Mouse (Mus musculus): Measurements from ENCODE around the gene Mapkapk3. TPM values are rescaled to one million over a fixed set of nuclear protein-coding genes. Genes with fewer than 3 reads are reported as not detected.

Mapkapk3 gene
- total and polyA plus RNA-seq, 3 experiments: 26.1 to 36.0 (median 29.0) TPM

- WGBS: 69% methylated on average over 7 of the region's 7 CpGs
- H3K4me1 ChIP-seq (ENCODE audit: control insufficient read depth, insufficient read depth, low read length): peaks cover 24% of the 10 kb centered on the region
- TF ChIP-seq EP300 (IDR thresholded peaks at IDR 0.05; ENCODE audit: insufficient read depth, low read depth, low read length) (no peak), POLR2A (IDR thresholded peaks at IDR 0.05; ENCODE audit: insufficient read depth, low read depth, low read length) (no peak), CTCF (IDR thresholded peaks at IDR 0.05) (no peak)
- intact Hi-C loops (cut with DNase I): no loop called here
- no peak overlapping the region for H3K27ac ChIP-seq
- H3K79me2 ChIP-seq (replicated peaks; ENCODE audit: control insufficient read depth, insufficient read depth, low read length): peaks cover 2% of the 10 kb centered on the region; the same call in 1 of the 2 replicates
- no peak overlapping the region for H3K4me3 ChIP-seq
- no peak for DNase-seq
- no peak overlapping the region for H3K9ac ChIP-seq (ENCODE audit: low read depth, low read length)
- H3K27me3 ChIP-seq (ENCODE audit: control insufficient read depth, insufficient read depth, low read length): no peaks in the 10 kb centered on the region
- no peaks in the 10 kb centered on the region for H3K36me3 ChIP-seq (ENCODE audit: control insufficient read depth, insufficient read depth, low read length)
These were observed 12.1 kb downstream of the Mapkapk3 start for GRCm38 (mm10) chr9:107277603-107278002.

DNA sequence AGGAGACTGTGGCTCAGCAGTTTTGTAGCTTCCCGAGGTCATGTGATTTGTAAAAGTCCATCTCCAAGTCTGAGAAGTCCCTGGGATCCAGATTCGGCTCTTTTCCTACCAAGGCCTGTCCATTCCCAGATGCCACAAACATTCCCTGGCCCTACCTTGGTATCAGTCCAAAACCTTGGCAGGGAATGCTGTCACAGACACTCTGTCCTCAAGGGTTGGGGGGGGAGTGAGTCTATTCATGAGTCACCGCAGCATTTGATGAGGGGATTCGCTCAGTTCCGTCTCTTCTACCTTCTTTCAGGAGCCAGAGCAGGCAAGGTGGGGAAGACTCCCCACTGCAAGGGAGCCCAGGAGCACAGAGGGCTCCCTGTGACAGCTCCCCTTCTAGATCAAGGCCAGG, 14.0 kb downstream of the Mapkapk3 start:
- no peak for TF ChIP-seq POLR2A (IDR thresholded peaks at IDR 0.05; ENCODE audit: insufficient read depth, low read depth, low read length)
- TF ChIP-seq EP300 (IDR thresholded peaks at IDR 0.05; ENCODE audit: insufficient read depth, low read depth, low read length): no peak
- no peak for TF ChIP-seq CTCF (IDR thresholded peaks at IDR 0.05)
- peaks cover 25% of the 10 kb centered on the region for H3K4me1 ChIP-seq (ENCODE audit: control insufficient read depth, insufficient read depth, low read length)
- no peak overlapping the region for H3K9ac ChIP-seq (ENCODE audit: low read depth, low read length)
- no peak overlapping the region for H3K4me3 ChIP-seq
- H3K27ac ChIP-seq: no peak overlapping the region
- 54% methylated on average over 5 of the region's 5 CpGs for WGBS
- H3K27me3 ChIP-seq (ENCODE audit: control insufficient read depth, insufficient read depth, low read length): no peaks in the 10 kb centered on the region
- H3K79me2 ChIP-seq (replicated peaks; ENCODE audit: control insufficient read depth, insufficient read depth, low read length): no peaks in the 10 kb centered on the region
- no peaks in the 10 kb centered on the region for H3K36me3 ChIP-seq (ENCODE audit: control insufficient read depth, insufficient read depth, low read length)
- no peak for DNase-seq
- intact Hi-C loops (cut with DNase I): no loop called here

DNA sequence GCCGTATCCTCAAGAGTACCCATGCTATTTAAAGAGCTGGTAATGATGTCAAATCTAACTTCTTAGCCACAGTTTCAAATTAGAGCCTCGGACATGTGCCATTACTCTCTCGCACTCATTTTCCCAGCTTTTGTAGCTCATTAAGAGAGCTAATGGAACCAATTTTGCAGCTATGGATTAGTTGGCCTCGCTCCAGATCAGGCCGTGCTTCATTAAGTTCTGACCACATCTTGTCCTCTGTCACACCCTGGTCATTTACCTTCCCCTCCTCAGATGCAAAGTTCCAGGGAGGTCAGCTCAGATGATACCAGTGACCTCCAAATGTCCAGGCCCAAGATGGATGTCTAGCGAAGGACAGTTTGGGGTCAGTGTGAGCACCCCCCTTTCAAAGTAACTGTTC, 14.9 kb downstream of the Mapkapk3 start:
- no peak overlapping the region for H3K4me3 ChIP-seq
- intact Hi-C loops (cut with DNase I): no loop called here
- H3K27me3 ChIP-seq (ENCODE audit: control insufficient read depth, insufficient read depth, low read length): no peaks in the 10 kb centered on the region
- DNase-seq: no peak
- no peaks in the 10 kb centered on the region for H3K79me2 ChIP-seq (replicated peaks; ENCODE audit: control insufficient read depth, insufficient read depth, low read length)
- H3K4me1 ChIP-seq (ENCODE audit: control insufficient read depth, insufficient read depth, low read length): peaks cover 21% of the 10 kb centered on the region
- H3K27ac ChIP-seq: no peak overlapping the region
- H3K36me3 ChIP-seq (ENCODE audit: control insufficient read depth, insufficient read depth, low read length): no peaks in the 10 kb centered on the region
- WGBS: 75% methylated on average over 6 of the region's 6 CpGs
- TF ChIP-seq EP300 (IDR thresholded peaks at IDR 0.05; ENCODE audit: insufficient read depth, low read depth, low read length) (no peak), CTCF (IDR thresholded peaks at IDR 0.05) (no peak), POLR2A (IDR thresholded peaks at IDR 0.05; ENCODE audit: insufficient read depth, low read depth, low read length) (no peak)
- H3K9ac ChIP-seq (ENCODE audit: low read depth, low read length): no peak overlapping the region

- Histone ChIP-seq H3K4me3 (no peak overlapping the region), H3K4me1 (ENCODE audit: control insufficient read depth, insufficient read depth, low read length) (peaks cover 10% of the 10 kb centered on the region), H3K9ac (ENCODE audit: low read depth, low read length) (no peak overlapping the region), H3K27ac (no peak overlapping the region), H3K79me2 (replicated peaks; ENCODE audit: control insufficient read depth, insufficient read depth, low read length) (no peaks in the 10 kb centered on the region), H3K27me3 (ENCODE audit: control insufficient read depth, insufficient read depth, low read length) (no peaks in the 10 kb centered on the region), H3K36me3 (ENCODE audit: control insufficient read depth, insufficient read depth, low read length) (no peaks in the 10 kb centered on the region)
- intact Hi-C loops (cut with DNase I): no loop called here
- TF ChIP-seq POLR2A (IDR thresholded peaks at IDR 0.05; ENCODE audit: insufficient read depth, low read depth, low read length): no peak
- TF ChIP-seq CTCF (IDR thresholded peaks at IDR 0.05): no peak
- no peak for TF ChIP-seq EP300 (IDR thresholded peaks at IDR 0.05; ENCODE audit: insufficient read depth, low read depth, low read length)
- no peak for DNase-seq
- 46% methylated on average over 10 of the region's 10 CpGs for WGBS
These were observed 16.5 kb downstream of the Mapkapk3 start for GRCm38 (mm10) chr9:107273184-107273583.

DNA sequence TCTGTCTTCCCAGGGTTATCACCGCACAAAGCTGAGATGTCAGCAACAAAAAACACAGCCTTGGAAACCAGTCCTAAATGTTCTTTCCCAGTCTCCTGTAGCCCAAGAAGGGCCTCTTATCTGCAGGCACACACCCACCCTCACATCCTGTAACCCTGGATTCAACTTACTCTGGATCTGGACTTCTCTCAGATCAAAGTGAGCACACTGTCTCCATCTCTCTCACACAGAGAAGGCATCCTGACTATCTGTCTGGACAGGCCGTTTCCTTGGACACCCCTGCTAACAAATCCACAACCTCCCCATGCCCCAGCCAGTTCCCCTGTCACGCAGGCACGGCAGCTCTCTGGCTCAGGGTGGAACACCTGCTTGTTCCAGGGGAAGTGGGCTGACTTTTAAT, 17.4 kb downstream of the Mapkapk3 start:
- TF ChIP-seq EP300 (IDR thresholded peaks at IDR 0.05; ENCODE audit: insufficient read depth, low read depth, low read length) (no peak), CTCF (IDR thresholded peaks at IDR 0.05) (no peak), POLR2A (IDR thresholded peaks at IDR 0.05; ENCODE audit: insufficient read depth, low read depth, low read length) (no peak)
- intact Hi-C loops (cut with DNase I): no loop called here
- WGBS: 18% methylated on average over 4 of the region's 4 CpGs
- H3K36me3 ChIP-seq (ENCODE audit: control insufficient read depth, insufficient read depth, low read length): no peaks in the 10 kb centered on the region
- H3K79me2 ChIP-seq (replicated peaks; ENCODE audit: control insufficient read depth, insufficient read depth, low read length): no peaks in the 10 kb centered on the region
- H3K27me3 ChIP-seq (ENCODE audit: control insufficient read depth, insufficient read depth, low read length): no peaks in the 10 kb centered on the region
- no peak overlapping the region for H3K9ac ChIP-seq (ENCODE audit: low read depth, low read length)
- peaks cover 10% of the 10 kb centered on the region; the same call in 1 of the 2 replicates for H3K4me1 ChIP-seq (ENCODE audit: control insufficient read depth, insufficient read depth, low read length)
- H3K27ac ChIP-seq: no peak overlapping the region
- H3K4me3 ChIP-seq: no peak overlapping the region
- DNase-seq: no peak

DNA sequence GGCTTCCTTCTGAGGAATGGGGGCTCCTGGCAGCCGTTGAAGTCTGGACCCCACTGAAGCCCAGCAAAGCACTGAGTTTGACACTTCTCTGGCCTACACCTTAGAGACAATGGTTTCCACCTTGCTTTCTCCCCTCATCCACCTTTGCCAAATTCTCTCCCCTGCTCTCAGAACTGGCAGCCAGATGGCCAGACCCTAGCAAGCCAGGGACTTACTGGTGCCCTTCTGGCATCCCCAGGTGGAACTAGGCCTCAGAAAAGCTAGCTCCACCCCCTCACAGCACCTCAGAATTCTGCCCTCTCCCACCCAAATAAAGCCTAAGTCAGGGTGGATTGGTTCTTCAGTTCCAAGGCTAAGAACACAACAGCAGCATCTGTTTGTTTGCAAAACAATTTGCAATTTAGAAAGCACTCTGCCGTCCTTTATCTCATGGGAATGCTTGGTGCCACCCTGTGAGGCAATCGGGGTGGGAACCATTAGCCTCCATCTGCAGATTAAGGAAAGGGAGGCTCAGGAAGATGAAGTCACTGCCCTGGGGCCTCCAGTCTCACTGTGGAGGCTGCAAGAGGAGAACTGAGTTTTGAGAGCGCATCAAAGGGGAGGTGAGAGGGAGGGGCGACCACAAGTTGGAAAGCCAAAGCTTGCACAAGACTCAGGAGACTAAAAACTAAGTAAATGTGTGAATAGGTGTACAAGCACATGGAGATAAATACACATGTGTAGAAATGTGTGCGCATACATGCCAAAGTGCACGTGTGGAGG, 18.3 kb downstream of the Mapkapk3 start:
- H3K4me1 ChIP-seq (ENCODE audit: control insufficient read depth, insufficient read depth, low read length): peaks cover 8% of the 10 kb centered on the region; the same call in 1 of the 2 replicates
- H3K36me3 ChIP-seq (ENCODE audit: control insufficient read depth, insufficient read depth, low read length): no peaks in the 10 kb centered on the region
- H3K27me3 ChIP-seq (ENCODE audit: control insufficient read depth, insufficient read depth, low read length): no peaks in the 10 kb centered on the region
- whole genome bisulfite sequencing: 66% methylated on average over 7 of the region's 7 CpGs
- no peak for DNase-seq
- H3K27ac ChIP-seq: no peak overlapping the region
- intact Hi-C loops (cut with DNase I): no loop called here
- no peaks in the 10 kb centered on the region for H3K79me2 ChIP-seq (replicated peaks; ENCODE audit: control insufficient read depth, insufficient read depth, low read length)
- no peak overlapping the region for H3K4me3 ChIP-seq
- no peak overlapping the region for H3K9ac ChIP-seq (ENCODE audit: low read depth, low read length)
- TF ChIP-seq EP300 (IDR thresholded peaks at IDR 0.05; ENCODE audit: insufficient read depth, low read depth, low read length) (no peak), POLR2A (IDR thresholded peaks at IDR 0.05; ENCODE audit: insufficient read depth, low read depth, low read length) (no peak)

Data from heart, adult 2 months (tissue).